Mouse (Mus musculus): Measurements from ENCODE around the gene Fcgr1. TPM values are rescaled to one million over a fixed set of nuclear protein-coding genes. Genes with fewer than 3 reads are reported as not detected.
A peak's percentile ranks its signal among the peaks of the same experiment; 100 is the strongest.
"Not testable (repeated sequence)": the region's sequence is repeated elsewhere in the genome, so short reads cannot be mapped to it uniquely, and the experiment has no call there.

The Fcgr1 gene
- total RNA-seq, 2 experiments from 2014 or later: 2.2 to 2.3 TPM

- no peak for DNase-seq (ENCODE audit: low spot score in 2 of 2)
- TF ChIP-seq CTCF (conservative IDR thresholded peaks at IDR 0.05): no peak
- no peak overlapping the region for H3K4me3 ChIP-seq
- H3K27ac ChIP-seq: no peak overlapping the region
These were observed 39.0 kb upstream of the Fcgr1 start for GRCm38 (mm10) chr3:96332631-96333395.

DNA sequence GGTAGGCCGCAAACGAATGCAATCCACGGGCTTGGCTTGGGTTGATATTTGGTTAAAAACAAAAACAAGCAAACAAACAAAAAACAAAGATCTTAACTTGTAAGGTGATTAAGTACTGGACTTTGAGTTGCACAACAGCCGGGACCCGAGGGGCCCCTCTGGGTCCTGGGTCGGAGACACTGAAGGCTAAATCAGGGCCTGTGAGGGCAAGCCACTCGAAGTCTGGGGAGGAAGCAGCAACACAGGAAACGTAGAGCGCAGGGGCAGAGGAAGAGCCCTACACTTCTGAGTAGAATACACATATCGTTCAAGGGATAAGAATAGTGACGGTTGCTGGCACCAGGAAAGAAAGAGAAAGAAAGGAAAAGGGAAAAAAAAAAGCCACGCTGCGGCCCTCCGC is 38.2 kb upstream of the Fcgr1 start:
- Histone ChIP-seq H3K27ac (no peak overlapping the region), H3K4me3 (no peak overlapping the region)
- no peak for DNase-seq (ENCODE audit: low spot score in 2 of 2)
- TF ChIP-seq CTCF (conservative IDR thresholded peaks at IDR 0.05): no peak

GRCm38 (mm10) chr3:96331438-96331837 is 37.7 kb upstream of the Fcgr1 start:
- H3K27ac ChIP-seq: no peak overlapping the region
- H3K4me3 ChIP-seq: no peak overlapping the region
- no peak for DNase-seq (ENCODE audit: low spot score in 2 of 2)
- no peak for TF ChIP-seq CTCF (conservative IDR thresholded peaks at IDR 0.05)

- no peak for TF ChIP-seq CTCF (conservative IDR thresholded peaks at IDR 0.05)
- H3K4me3 ChIP-seq: no peak overlapping the region
- H3K27ac ChIP-seq: no peak overlapping the region
- DNase-seq (ENCODE audit: low spot score in 2 of 2): no peak
These were observed 36.8 kb upstream of the Fcgr1 start for GRCm38 (mm10) chr3:96330603-96331002.

- no peak overlapping the region for H3K27ac ChIP-seq
- TF ChIP-seq CTCF (conservative IDR thresholded peaks at IDR 0.05): no peak
- no peak for DNase-seq (ENCODE audit: low spot score in 2 of 2)
- H3K4me3 ChIP-seq: no peak overlapping the region
These were observed 36.4 kb upstream of the Fcgr1 start for GRCm38 (mm10) chr3:96330181-96330580.

DNA sequence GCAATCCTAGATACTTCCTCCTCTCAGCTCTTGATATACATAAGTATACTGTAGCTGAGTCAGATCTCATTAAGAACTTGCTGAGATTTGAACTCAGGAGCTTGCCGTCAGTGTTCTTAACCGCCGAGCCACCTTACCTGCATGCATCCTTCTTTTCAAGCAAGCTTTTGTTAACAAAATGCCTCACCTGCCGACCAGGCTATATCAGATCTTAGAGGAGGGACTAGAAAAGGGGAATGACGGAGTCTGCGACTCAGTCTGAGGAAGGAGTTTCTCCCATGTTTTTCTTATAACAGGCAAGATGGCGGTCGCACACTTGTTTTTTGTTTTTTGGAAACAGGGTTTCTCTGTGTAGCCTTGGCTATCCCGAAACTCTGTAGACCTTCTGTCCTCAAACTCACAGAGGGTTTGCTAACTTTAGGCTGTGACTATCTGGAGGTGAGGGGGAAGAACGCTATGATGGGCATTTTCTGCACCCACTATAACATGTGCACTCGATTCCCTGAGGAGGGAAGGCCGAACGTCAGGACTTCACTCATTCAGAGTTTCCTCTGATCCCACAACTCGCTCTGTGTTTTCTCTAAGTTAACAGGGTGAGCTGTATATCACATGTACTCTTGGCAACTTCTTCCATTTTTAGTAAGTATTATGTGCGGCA is 35.1 kb upstream of the Fcgr1 start:
- DNase-seq (ENCODE audit: low spot score in 2 of 2): no peak
- Histone ChIP-seq H3K4me3 (no peak overlapping the region), H3K27ac (no peak overlapping the region)
- TF ChIP-seq CTCF (conservative IDR thresholded peaks at IDR 0.05): no peak

DNA sequence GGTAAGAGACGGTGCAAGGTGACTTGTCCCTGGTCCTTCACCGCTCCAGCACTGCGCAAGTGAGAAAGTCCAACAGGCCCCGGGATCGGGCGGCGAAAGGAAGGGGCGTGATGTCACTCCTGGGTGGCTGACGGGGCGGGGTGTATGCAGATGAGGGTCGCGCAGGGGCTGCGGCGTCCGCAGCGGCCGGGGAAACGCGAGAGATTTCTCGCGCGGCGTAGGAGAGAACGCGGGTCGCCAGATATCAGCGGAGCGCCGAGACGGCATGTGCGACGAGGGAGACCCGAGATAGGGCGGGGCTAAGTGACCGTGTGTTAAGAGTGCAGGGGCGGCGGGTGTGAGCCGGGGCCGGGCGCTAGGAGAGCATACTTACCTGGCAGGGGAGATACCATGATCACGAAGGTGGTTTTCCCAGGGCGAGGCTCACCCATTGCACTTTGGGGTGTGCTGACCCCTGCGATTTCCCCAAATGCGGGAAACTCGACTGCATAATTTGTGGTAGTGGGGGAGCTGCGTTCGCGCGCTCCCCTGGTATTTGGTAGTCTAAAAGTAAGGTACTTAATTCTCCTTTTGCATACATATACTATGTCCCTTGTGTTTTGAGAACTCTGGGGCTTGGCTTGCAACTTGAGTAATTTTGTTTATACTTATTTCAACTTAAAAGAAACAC is 34.4 kb upstream of the Fcgr1 start:
- H3K4me3 ChIP-seq: peak overlapping the region; percentile 20; the same call in 1 of the 2 replicates
- not testable (repeated sequence) for DNase-seq (ENCODE audit: low spot score in 2 of 2)

DNA sequence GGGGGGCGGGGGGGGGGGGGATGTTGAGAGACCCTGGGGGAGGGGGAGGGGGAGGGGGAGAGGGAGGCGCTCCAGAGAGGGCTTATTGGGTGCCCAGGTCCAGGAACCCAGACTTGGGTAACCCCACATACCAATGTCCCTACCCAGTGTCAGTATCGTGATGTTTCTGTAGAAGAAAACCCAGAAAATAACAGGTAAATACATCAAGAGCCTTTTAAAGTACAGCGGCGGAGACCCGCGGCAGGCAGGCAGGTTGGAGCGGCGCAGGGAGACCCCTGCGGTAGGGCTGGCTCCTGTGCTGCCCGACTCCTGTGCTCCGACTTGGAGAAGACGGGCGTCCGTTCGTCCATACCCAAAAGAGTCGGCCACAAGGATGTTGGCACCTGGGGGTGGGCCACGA is 33.9 kb upstream of the Fcgr1 start:
- no peak for DNase-seq (ENCODE audit: low spot score in 2 of 2)
- no peak overlapping the region; the same call in 1 of the 2 replicates for H3K4me3 ChIP-seq
- H3K27ac ChIP-seq: no peak overlapping the region
- no peak for TF ChIP-seq CTCF (conservative IDR thresholded peaks at IDR 0.05)

More for the DNA sequence above, 34.4 kb upstream of the Fcgr1 start:
- not testable (repeated sequence) for H3K27ac ChIP-seq

DNA sequence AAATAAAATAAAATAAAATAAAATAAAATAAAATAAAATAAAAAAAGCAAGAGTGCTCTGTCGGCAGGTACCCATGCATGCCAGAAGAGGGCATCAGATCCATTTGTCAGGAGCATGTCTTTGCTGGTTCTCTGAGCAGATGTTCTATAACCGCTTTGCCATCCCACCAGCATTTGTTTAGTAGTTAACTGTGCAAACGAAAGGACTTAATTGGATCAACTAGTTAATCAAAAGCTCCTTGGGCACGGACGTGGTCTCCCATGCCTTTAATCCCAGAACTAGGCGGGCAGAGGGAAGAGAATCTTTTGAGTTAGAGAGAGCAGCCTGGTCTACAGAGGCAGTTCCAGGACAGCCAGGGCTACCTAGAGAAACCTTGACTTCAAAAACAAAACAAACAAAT is 33.4 kb upstream of the Fcgr1 start:
- DNase-seq (ENCODE audit: low spot score in 2 of 2): no peak
- H3K27ac ChIP-seq: no peak overlapping the region
- no peak overlapping the region for H3K4me3 ChIP-seq
- TF ChIP-seq CTCF (conservative IDR thresholded peaks at IDR 0.05): peak; percentile 80

DNA sequence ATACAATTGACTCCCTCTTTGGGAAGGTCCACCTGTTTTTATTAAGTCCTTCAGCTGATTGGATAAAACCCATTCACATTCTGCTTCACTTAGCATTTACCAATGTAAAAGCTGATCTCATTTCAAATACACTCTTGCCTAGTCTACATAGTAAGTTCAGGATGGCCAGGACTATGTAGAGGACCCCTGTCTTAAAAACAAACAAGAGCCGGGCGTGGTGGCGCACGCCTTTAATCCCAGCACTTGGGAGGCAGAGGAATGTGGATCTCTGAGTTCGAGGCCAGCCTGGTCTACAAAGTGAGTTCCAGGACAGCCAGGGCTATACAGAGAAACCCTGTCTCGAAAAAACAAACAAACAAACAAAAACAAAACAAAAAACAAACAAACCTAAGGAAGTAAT is 30.0 kb upstream of the Fcgr1 start:
- not testable (repeated sequence) for DNase-seq (ENCODE audit: low spot score in 2 of 2); H3K27ac ChIP-seq; H3K4me3 ChIP-seq

DNA sequence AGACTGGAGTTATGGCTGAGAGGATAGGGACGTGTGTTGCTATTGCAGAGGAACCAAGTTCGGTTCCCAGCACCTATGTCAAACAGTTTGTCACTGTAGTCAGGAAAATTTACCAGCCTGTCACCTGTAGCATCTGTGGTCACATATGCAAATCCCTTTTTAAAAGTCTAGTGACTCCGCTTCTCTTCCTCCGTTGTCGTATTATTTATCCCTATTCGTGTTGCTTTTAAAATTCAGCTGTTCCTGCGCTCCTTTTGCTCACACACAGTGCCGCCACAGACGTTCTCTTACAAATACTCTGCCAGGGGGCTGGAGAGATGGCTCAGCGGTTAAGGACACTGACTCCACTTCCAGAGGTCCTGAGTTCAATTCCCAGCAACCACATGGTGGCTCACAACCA is 28.8 kb upstream of the Fcgr1 start:
- Histone ChIP-seq H3K4me3 (no peak overlapping the region), H3K27ac (no peak overlapping the region)
- DNase-seq (ENCODE audit: low spot score in 2 of 2): no peak
- TF ChIP-seq CTCF (conservative IDR thresholded peaks at IDR 0.05): no peak

GRCm38 (mm10) chr3:96321891-96322290 is 28.1 kb upstream of the Fcgr1 start:
- no peak for DNase-seq (ENCODE audit: low spot score in 2 of 2)
- H3K4me3 ChIP-seq: no peak overlapping the region
- H3K27ac ChIP-seq: no peak overlapping the region
- TF ChIP-seq CTCF (conservative IDR thresholded peaks at IDR 0.05): no peak

GRCm38 (mm10) chr3:96320003-96320402 is 26.2 kb upstream of the Fcgr1 start:
- not testable (repeated sequence) for H3K27ac ChIP-seq; DNase-seq (ENCODE audit: low spot score in 2 of 2); H3K4me3 ChIP-seq
